Mouse (Mus musculus): ENCODE data around the gene Sema3e.

Sema3e gene

DNA sequence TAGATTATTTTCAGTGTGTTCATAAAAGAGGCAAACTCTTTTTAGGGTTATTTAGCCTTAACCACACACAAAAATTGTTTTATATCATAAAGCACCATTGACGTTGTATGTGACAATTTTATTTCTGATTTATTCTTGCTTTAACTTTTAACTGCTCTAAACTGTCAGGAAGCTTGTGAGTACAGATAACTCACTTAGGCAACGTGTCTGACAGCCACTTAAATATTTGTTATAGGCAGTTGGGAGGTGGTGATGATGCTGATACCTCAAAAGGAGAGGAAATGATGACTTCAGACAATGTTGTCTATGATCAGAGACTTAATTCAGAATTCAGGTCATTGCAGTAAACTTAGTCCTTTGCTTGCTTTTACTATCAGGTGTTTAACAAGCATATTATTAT is 181.7 kb downstream of the Sema3e start:
- no peak for DNase-seq (ENCODE audit: low read depth, low spot score)

DNA sequence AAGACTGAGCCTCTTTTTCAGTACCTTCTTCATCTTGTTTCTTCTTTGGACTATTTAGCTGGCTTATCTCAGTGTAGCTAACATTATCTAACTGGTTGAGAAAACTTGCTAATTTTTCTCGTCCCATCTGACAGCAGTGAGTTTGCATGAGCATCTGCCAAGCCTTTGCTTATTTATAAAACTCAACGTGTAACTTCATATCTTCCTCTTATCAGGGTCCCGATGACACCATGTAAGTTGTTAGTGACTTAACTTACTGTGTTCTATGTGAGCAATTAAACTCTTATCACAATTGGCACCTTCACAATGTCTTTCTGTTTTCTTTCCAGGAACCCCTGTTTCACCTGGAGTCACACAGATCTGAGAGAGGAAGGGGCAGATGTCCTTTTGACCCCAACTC is 184.9 kb downstream of the Sema3e start:
- no peak for DNase-seq (ENCODE audit: low read depth, low spot score)

- DNase-seq (ENCODE audit: low read depth, low spot score) = no peak
These were observed 191.1 kb downstream of the Sema3e start for GRCm38 (mm10) chr5:14216211-14216610.

GRCm38 (mm10) chr5:14218677-14219076 is 193.6 kb downstream of the Sema3e start:
- no peak for DNase-seq (ENCODE audit: low read depth, low spot score)

DNA sequence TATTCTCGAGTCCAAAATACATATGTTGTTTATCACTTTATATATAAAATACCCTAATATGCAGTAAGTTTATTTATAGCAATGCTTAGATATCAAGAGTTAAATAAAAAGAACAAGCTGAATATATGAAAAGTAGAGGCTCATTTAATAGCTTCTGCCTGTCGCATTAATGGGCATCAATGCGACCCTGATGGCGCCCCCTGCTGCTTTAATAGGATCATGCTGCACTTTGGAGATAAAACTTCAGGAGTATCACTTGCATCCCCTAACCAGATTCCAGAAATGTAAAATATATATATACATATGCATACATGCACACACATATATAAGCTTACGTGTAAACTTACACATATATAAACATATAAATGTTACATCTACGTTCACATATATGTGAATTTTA is 199.4 kb downstream of the Sema3e start:
- no peak for DNase-seq (ENCODE audit: low read depth, low spot score)

DNA sequence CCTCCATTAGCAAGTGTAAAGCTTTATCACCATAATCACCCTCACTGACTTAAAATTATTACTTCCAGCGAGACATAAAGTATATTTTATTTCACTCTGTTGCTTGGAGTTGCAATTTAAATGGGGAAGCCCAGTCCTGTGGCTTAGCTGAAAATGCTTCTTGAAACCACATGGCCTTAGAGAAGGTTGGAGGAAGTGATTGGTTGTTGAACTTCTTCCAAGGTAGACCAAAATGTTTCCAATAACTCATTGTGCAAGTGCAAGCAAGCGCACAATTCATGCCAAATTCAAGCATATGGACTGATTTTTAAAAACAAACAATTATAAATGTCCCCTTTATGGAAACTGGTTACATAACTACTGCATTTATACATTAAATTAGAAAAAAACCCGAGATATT is 206.0 kb downstream of the Sema3e start:
- no peak for DNase-seq (ENCODE audit: low read depth, low spot score)

- no peak for DNase-seq (ENCODE audit: low read depth, low spot score)
These were observed 227.5 kb downstream of the Sema3e start for GRCm38 (mm10) chr5:14252583-14252982.

GRCm38 (mm10) chr5:14253328-14253727 is 228.3 kb downstream of the Sema3e start:
- no peak for DNase-seq (ENCODE audit: low read depth, low spot score)

DNA sequence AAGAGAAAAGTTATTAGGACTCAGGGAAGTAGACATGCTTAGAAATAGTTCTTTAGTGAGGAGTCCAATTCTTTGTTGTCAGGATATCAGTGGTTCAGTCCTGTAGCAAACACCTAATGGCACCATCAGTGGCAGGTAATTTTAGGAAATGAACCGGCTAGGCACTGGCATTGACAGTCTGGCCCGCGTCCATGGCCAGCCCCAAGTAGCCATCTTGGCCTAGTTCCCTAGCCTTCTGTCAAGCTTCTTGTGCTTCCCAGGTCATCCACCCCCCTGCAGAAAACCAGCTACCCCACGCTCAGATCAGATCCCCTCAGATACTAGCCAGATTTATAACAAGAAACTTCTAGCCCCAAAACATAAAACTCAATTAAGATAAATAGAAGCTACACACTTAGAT is 235.1 kb downstream of the Sema3e start:
- DNase-seq (ENCODE audit: low read depth, low spot score) = no peak

- DNase-seq (ENCODE audit: low read depth, low spot score) = no peak
These were observed 242.3 kb downstream of the Sema3e start for GRCm38 (mm10) chr5:14267400-14267799.
